Mouse (Mus musculus): Measurements from ENCODE around the gene Homez. TPM values are rescaled to one million over a fixed set of nuclear protein-coding genes. Genes with fewer than 3 reads are reported as not detected.
A peak's percentile ranks its signal among the peaks of the same experiment; 100 is the strongest.

Gene Homez
- polyA plus RNA-seq, 1 experiment from 2014 or later = 19.9 TPM

DNA sequence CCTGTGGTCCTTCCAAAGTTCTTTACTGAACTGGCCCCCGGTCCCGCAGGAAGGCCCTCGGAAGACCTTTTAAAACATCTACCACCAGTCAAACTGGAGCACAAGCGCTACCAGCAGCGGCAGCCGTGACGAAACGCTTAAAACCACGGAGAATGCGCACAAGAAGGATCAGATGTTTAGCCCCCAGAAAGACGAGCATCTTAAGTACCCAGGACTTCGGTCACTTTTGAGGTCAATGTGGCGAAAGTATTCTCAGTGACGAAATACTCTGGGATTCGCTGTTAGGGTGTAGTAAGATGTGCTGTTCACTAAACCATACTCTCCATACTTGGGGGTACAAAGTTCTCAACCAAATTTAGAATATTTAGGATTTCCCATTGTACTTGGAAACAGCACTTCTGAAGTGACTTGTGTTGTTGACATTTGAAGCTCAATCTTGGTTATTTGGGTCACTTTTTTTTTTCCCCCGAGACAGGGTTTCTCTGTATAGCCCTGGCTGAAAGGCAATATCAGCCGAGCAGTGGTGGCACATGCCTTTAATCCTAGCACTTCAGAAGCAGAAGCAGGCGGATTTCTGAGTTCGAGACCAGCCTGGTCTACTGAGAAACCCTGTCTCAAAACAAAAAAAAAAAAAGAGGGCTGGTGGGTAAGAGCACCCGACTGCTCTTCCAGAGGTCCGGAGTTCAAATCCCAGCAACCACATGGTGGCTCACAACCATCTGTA, 6.3 kb downstream of the Homez start:
- WGBS = 15% methylated on average over 21 of the region's 21 CpGs
- Histone ChIP-seq H3K36me3 (ENCODE audit: insufficient read depth, low read length) (no peaks in the 10 kb centered on the region), H3K27ac (peak overlapping the region; percentile 96), H3K9ac (ENCODE audit: low read depth, low read length) (peak overlapping the region; percentile 93), H3K27me3 (ENCODE audit: insufficient read depth, low read length) (no peaks in the 10 kb centered on the region), H3K9me3 (replicated peaks; ENCODE audit: low read length) (no peaks in the 10 kb centered on the region), H3K4me1 (replicated peaks; ENCODE audit: insufficient read depth, low read length) (no peaks in the 10 kb centered on the region), H3K4me2 (ENCODE audit: low read length) (peak overlapping the region; percentile 79), H3K4me3 (replicated peaks; ENCODE audit: low read depth, low read length) (peak overlapping the region; percentile 90)
- ATAC-seq (replicated peaks; ENCODE audit: low FRiP score, low read depth) (peak; percentile 10; the same call in 1 of the 2 replicates), DNase-seq (ENCODE audit: low spot score) (no peak)
- TF ChIP-seq CTCF (IDR thresholded peaks at IDR 0.05; ENCODE audit: low read depth) = no peak

- no peaks in the 10 kb centered on the region for H3K27me3 ChIP-seq (ENCODE audit: insufficient read depth, low read length)
- no peaks in the 10 kb centered on the region for H3K36me3 ChIP-seq (ENCODE audit: insufficient read depth, low read length)
- DNase-seq (ENCODE audit: low spot score) (peak; percentile 98), ATAC-seq (replicated peaks; ENCODE audit: low FRiP score, low read depth) (peak; percentile 99)
- H3K9ac ChIP-seq (ENCODE audit: low read depth, low read length) = peak overlapping the region; percentile 93
- under 1% methylated on average over 55 of the region's 56 CpGs for WGBS
- no peaks in the 10 kb centered on the region for H3K9me3 ChIP-seq (replicated peaks; ENCODE audit: low read length)
- no peaks in the 10 kb centered on the region for H3K4me1 ChIP-seq (replicated peaks; ENCODE audit: insufficient read depth, low read length)
- peak overlapping the region; percentile 96 for H3K27ac ChIP-seq
- TF ChIP-seq CTCF (IDR thresholded peaks at IDR 0.05; ENCODE audit: low read depth) = peak; percentile 20; the same call in 1 of the 2 replicates
- H3K4me2 ChIP-seq (ENCODE audit: low read length) = peak overlapping the region; percentile 79
- peak overlapping the region; percentile 90 for H3K4me3 ChIP-seq (replicated peaks; ENCODE audit: low read depth, low read length)
Measured at GRCm38 (mm10) chr14:54863501-54864312, 7.1 kb downstream of the Homez start.

GRCm38 (mm10) chr14:54860511-54860910, 10.2 kb downstream of the Homez start:
- Histone ChIP-seq H3K9me3 (replicated peaks; ENCODE audit: low read length) (no peaks in the 10 kb centered on the region), H3K4me1 (replicated peaks; ENCODE audit: insufficient read depth, low read length) (no peaks in the 10 kb centered on the region), H3K4me2 (ENCODE audit: low read length) (no peak overlapping the region), H3K27ac (no peak overlapping the region), H3K36me3 (ENCODE audit: insufficient read depth, low read length) (peaks cover 21% of the 10 kb centered on the region), H3K27me3 (ENCODE audit: insufficient read depth, low read length) (no peaks in the 10 kb centered on the region), H3K4me3 (replicated peaks; ENCODE audit: low read depth, low read length) (no peak overlapping the region), H3K9ac (ENCODE audit: low read depth, low read length) (no peak overlapping the region)
- peak; percentile 85 for TF ChIP-seq CTCF (IDR thresholded peaks at IDR 0.05; ENCODE audit: low read depth)
- 53% methylated on average over 2 of the region's 2 CpGs for WGBS
- no peak for ATAC-seq (replicated peaks; ENCODE audit: low FRiP score, low read depth)
- DNase-seq (ENCODE audit: low spot score) = peak; percentile 46

- H3K36me3 ChIP-seq (ENCODE audit: insufficient read depth, low read length) = peaks cover 26% of the 10 kb centered on the region
- H3K27me3 ChIP-seq (ENCODE audit: insufficient read depth, low read length) = no peaks in the 10 kb centered on the region
- ATAC-seq (replicated peaks; ENCODE audit: low FRiP score, low read depth) (no peak), DNase-seq (ENCODE audit: low spot score) (no peak)
- no peak overlapping the region for H3K4me2 ChIP-seq (ENCODE audit: low read length)
- no peaks in the 10 kb centered on the region for H3K9me3 ChIP-seq (replicated peaks; ENCODE audit: low read length)
- 88% methylated on average over 9 of the region's 9 CpGs for WGBS
- TF ChIP-seq CTCF (IDR thresholded peaks at IDR 0.05; ENCODE audit: low read depth) = no peak
- H3K4me3 ChIP-seq (replicated peaks; ENCODE audit: low read depth, low read length) = no peak overlapping the region
- H3K9ac ChIP-seq (ENCODE audit: low read depth, low read length) = no peak overlapping the region
- no peak overlapping the region for H3K27ac ChIP-seq
- H3K4me1 ChIP-seq (replicated peaks; ENCODE audit: insufficient read depth, low read length) = no peaks in the 10 kb centered on the region
Measured at GRCm38 (mm10) chr14:54857891-54858290, 12.9 kb downstream of the Homez start.

DNA sequence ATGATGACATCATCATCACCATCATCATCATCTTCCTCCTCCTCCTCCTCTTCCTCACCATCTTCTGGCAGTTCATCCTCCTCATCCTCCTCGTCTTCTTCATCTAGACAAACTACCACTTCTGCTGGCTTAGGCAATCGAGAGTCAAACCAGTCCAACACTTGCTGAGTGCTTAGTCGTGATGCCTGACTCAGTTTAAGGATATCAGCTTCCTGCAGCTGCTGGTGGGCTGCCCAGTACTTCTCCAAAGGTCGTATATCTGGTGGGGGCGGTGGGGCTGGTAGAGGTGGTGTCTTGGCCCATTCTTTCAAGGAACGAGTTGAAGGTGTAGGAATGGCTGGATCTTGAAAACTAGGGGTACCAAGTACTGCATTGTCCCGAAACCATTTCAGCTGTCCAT, 14.1 kb downstream of the Homez start:
- Histone ChIP-seq H3K27me3 (ENCODE audit: insufficient read depth, low read length) (no peaks in the 10 kb centered on the region), H3K4me2 (ENCODE audit: low read length) (no peak overlapping the region), H3K27ac (no peak overlapping the region), H3K9me3 (replicated peaks; ENCODE audit: low read length) (no peaks in the 10 kb centered on the region), H3K4me3 (replicated peaks; ENCODE audit: low read depth, low read length) (no peak overlapping the region), H3K36me3 (ENCODE audit: insufficient read depth, low read length) (peaks cover 29% of the 10 kb centered on the region), H3K9ac (ENCODE audit: low read depth, low read length) (no peak overlapping the region), H3K4me1 (replicated peaks; ENCODE audit: insufficient read depth, low read length) (no peaks in the 10 kb centered on the region)
- no peak for DNase-seq (ENCODE audit: low spot score)
- WGBS = 85% methylated on average over 7 of the region's 7 CpGs
- no peak for TF ChIP-seq CTCF (IDR thresholded peaks at IDR 0.05; ENCODE audit: low read depth)
- ATAC-seq (replicated peaks; ENCODE audit: low FRiP score, low read depth) = no peak

- Histone ChIP-seq H3K4me3 (replicated peaks; ENCODE audit: low read depth, low read length) (no peak overlapping the region), H3K4me1 (replicated peaks; ENCODE audit: insufficient read depth, low read length) (no peaks in the 10 kb centered on the region), H3K27ac (no peak overlapping the region), H3K9ac (ENCODE audit: low read depth, low read length) (no peak overlapping the region), H3K4me2 (ENCODE audit: low read length) (no peak overlapping the region), H3K9me3 (replicated peaks; ENCODE audit: low read length) (no peaks in the 10 kb centered on the region), H3K36me3 (ENCODE audit: insufficient read depth, low read length) (peaks cover 29% of the 10 kb centered on the region), H3K27me3 (ENCODE audit: insufficient read depth, low read length) (no peaks in the 10 kb centered on the region)
- ATAC-seq (replicated peaks; ENCODE audit: low FRiP score, low read depth) = no peak
- DNase-seq (ENCODE audit: low spot score) = no peak
- TF ChIP-seq CTCF (IDR thresholded peaks at IDR 0.05; ENCODE audit: low read depth) = no peak
- 87% methylated on average over 3 of the region's 3 CpGs for WGBS
Measured at GRCm38 (mm10) chr14:54855726-54856125, 15.0 kb downstream of the Homez start.
